In genomic region chr11:118907471-118908401, GRCm38 (mm10) we compare ENCODE assay signal across 11 mouse cellular contexts. TPM values are rescaled to one million over a fixed set of nuclear protein-coding genes. Genes with fewer than 3 reads are reported as not detected.
A peak's percentile ranks its signal among the peaks of the same experiment; 100 is the strongest.
DNase-seq lines count a peak whose midpoint lies in the region; ATAC-seq lines count a peak whose summit lies in the region.
"Had no signal": no experiment of that assay in that cellular context is flagged by ENCODE, and none has a peak within 500 bp of the region (broad histone marks: within the 10 kb centered on the region; RNA-seq: fewer than 3 reads in every experiment).

No protein-coding gene starts in this region.

- no peaks in the 10 kb centered on the region for H3K36me3 ChIP-seq in kidney, embryonic 15.5 days
- no peaks in the 10 kb centered on the region for H3K36me3 ChIP-seq in embryonic facial prominence, embryonic 11.5 days (replicated peaks; ENCODE audit: control insufficient read depth, insufficient read depth, low read depth, low read length)
- H3K36me3 ChIP-seq in hindbrain, embryonic 13.5 days, result no peaks in the 10 kb centered on the region
- no peaks in the 10 kb centered on the region for H3K36me3 ChIP-seq in neural tube, embryonic 13.5 days
- H3K36me3 ChIP-seq: G1E had no signal

- peaks cover 91% of the 10 kb centered on the region for H3K27me3 ChIP-seq in kidney, embryonic 15.5 days
- H3K27me3 ChIP-seq in embryonic facial prominence, embryonic 11.5 days (ENCODE audit: control insufficient read depth, insufficient read depth, low read length), result peaks cover 49% of the 10 kb centered on the region
- peaks cover 22% of the 10 kb centered on the region for H3K27me3 ChIP-seq in hindbrain, embryonic 13.5 days
- peaks cover 33% of the 10 kb centered on the region for H3K27me3 ChIP-seq in neural tube, embryonic 13.5 days

- peak overlapping the region; percentile 75 for H3K4me2 ChIP-seq in kidney, embryonic 15.5 days
- H3K4me2 ChIP-seq in embryonic facial prominence, embryonic 11.5 days (ENCODE audit: low read depth, low read length), result peak overlapping the region; percentile 99
- H3K4me2 ChIP-seq in hindbrain, embryonic 13.5 days, result peak overlapping the region; percentile 88
- peak overlapping the region; percentile 89 for H3K4me2 ChIP-seq in neural tube, embryonic 13.5 days

- no peak for ATAC-seq in kidney, embryonic 15.5 days (replicated peaks; ENCODE audit: low FRiP score)
- ATAC-seq in embryonic facial prominence, embryonic 11.5 days (replicated peaks; ENCODE audit: insufficient number of reproducible peaks, low FRiP score, low TSS enrichment, low read depth), result no peak
- no peak for ATAC-seq in hindbrain, embryonic 13.5 days (ENCODE audit: low FRiP score)
- ATAC-seq in neural tube, embryonic 13.5 days (ENCODE audit: low read depth), result no peak

- DNase-seq in kidney, postnatal 14 days, result no peak
- peak; percentile 41 for DNase-seq in embryonic facial prominence, embryonic 11.5 days (ENCODE audit: low spot score)
- DNase-seq in lung, postnatal 4 days, result no peak
- no peak for DNase-seq in adrenal gland, postnatal 25 days
- no peak for DNase-seq in layer of hippocampus, adult 8-10 months (ENCODE audit: low spot score in 2 of 2)
- DNase-seq: kidney, adult 8-10 months; lung, embryonic 14.5 days had no signal

- no peak overlapping the region for H3K27ac ChIP-seq in kidney, embryonic 15.5 days
- no peak overlapping the region for H3K27ac ChIP-seq in embryonic facial prominence, embryonic 11.5 days (replicated peaks; ENCODE audit: low read depth, low read length)
- peak overlapping the region; percentile 99 for H3K27ac ChIP-seq in hindbrain, embryonic 13.5 days
- H3K27ac ChIP-seq in neural tube, embryonic 13.5 days (replicated peaks), result peak overlapping the region; percentile 99

- WGBS in kidney, embryonic 15.5 days, result under 1% methylated on average over 43 of the region's 43 CpGs
- WGBS in embryonic facial prominence, embryonic 11.5 days, result 2% methylated on average over 43 of the region's 43 CpGs
- WGBS in hindbrain, embryonic 13.5 days, result 1% methylated on average over 43 of the region's 43 CpGs
- WGBS in neural tube, embryonic 13.5 days, result 2% methylated on average over 43 of the region's 43 CpGs

- H3K4me1 ChIP-seq in kidney, embryonic 15.5 days, result peaks cover 37% of the 10 kb centered on the region
- peaks cover 11% of the 10 kb centered on the region for H3K4me1 ChIP-seq in embryonic facial prominence, embryonic 11.5 days (ENCODE audit: control insufficient read depth, insufficient read depth, low read length)
- peaks cover 64% of the 10 kb centered on the region for H3K4me1 ChIP-seq in hindbrain, embryonic 13.5 days (replicated peaks)
- H3K4me1 ChIP-seq in neural tube, embryonic 13.5 days (replicated peaks), result peaks cover 62% of the 10 kb centered on the region

- H3K9ac ChIP-seq in kidney, embryonic 15.5 days, result no peak overlapping the region
- H3K9ac ChIP-seq in embryonic facial prominence, embryonic 11.5 days (replicated peaks; ENCODE audit: low read length), result peak overlapping the region; percentile 56; the same call in 1 of the 2 replicates
- H3K9ac ChIP-seq in hindbrain, embryonic 13.5 days, result peak overlapping the region; percentile 97
- peak overlapping the region; percentile 98 for H3K9ac ChIP-seq in neural tube, embryonic 13.5 days
- H3K9ac ChIP-seq: lung, embryonic 14.5 days had no signal

- no peaks in the 10 kb centered on the region for H3K9me3 ChIP-seq in kidney, embryonic 15.5 days (replicated peaks)
- no peaks in the 10 kb centered on the region for H3K9me3 ChIP-seq in embryonic facial prominence, embryonic 11.5 days (replicated peaks; ENCODE audit: control insufficient read depth, low read length)
- no peaks in the 10 kb centered on the region for H3K9me3 ChIP-seq in hindbrain, embryonic 13.5 days
- H3K9me3 ChIP-seq in neural tube, embryonic 13.5 days, result no peaks in the 10 kb centered on the region

- H3K4me3 ChIP-seq in kidney, embryonic 15.5 days (replicated peaks), result peak overlapping the region; percentile 46
- peak overlapping the region; percentile 52 for H3K4me3 ChIP-seq in embryonic facial prominence, embryonic 11.5 days (ENCODE audit: low read depth, low read length)
- H3K4me3 ChIP-seq in hindbrain, embryonic 13.5 days, result peak overlapping the region; percentile 84
- H3K4me3 ChIP-seq in neural tube, embryonic 13.5 days, result peak overlapping the region; percentile 87

RNA-seq across cellular contexts. Expression of gene Rbfox3, which starts 3.7 kb away (rescaled TPM):
- 0.32 and 0.79 TPM in 2 replicates for polyA plus RNA-seq in kidney, embryonic 15.5 days (2015; fragmentation: Nextera tagmentation; extraction: Ambion mirVana)
- 2.5 and 2.7 TPM in 2 replicates for polyA plus RNA-seq in embryonic facial prominence, embryonic 11.5 days (2014; fragmentation: Nextera tagmentation; extraction: Ambion mirVana)
- 54.3 and 55.2 TPM in 2 replicates for polyA plus RNA-seq in hindbrain, embryonic 13.5 days (2015; fragmentation: Nextera tagmentation; extraction: Ambion mirVana)
- 69.4 and 71.2 TPM in 2 replicates for polyA plus RNA-seq in neural tube, embryonic 13.5 days (2015; fragmentation: Nextera tagmentation; extraction: Ambion mirVana)
- total RNA-seq in adrenal gland, postnatal 25 days (2021), result 6.2 and 7.2 TPM in 2 replicates
- total RNA-seq in layer of hippocampus, adult 8-10 months (2022), result 100 to 1,000 TPM; 229 to 281 (median 270) TPM
- polyA plus RNA-seq: G1E had no signal

Comparison
In these comparisons a context has a peak if more than half of its experiments do, and no peak if none do; other contexts are left out.
1. H3K27ac ChIP-seq: peak in hindbrain, embryonic 13.5 days (single experiment) and neural tube, embryonic 13.5 days (single experiment); none in kidney, embryonic 15.5 days (single experiment) and embryonic facial prominence, embryonic 11.5 days (single experiment).
2. RNA of gene Rbfox3, which starts 3.7 kb away (polyA plus RNA-seq): 69.4 to 71.2 TPM in neural tube, embryonic 13.5 days and 54.3 to 55.2 TPM in hindbrain, embryonic 13.5 days; 2.5 to 2.7 TPM in embryonic facial prominence, embryonic 11.5 days and 0.32 to 0.79 TPM in kidney, embryonic 15.5 days; every median in the first group is over 10 times any median in the second.
3. Peak in every context shown above with its lines, with median percentiles within 50 percentile points of each other: H3K4me2 ChIP-seq and H3K4me3 ChIP-seq.